Mouse (Mus musculus): Measurements from ENCODE around the gene Ace3. TPM values are rescaled to one million over a fixed set of nuclear protein-coding genes. Genes with fewer than 3 reads are reported as not detected.
A peak's percentile ranks its signal among the peaks of the same experiment; 100 is the strongest.

Ace3 gene
- polyA plus RNA-seq, 1 experiment from 2014 or later, result not detected

- no peak overlapping the region for H3K4me2 ChIP-seq (ENCODE audit: low read length)
- 85% methylated on average over 6 of the region's 6 CpGs for WGBS
Observed at GRCm38 (mm10) chr11:105989446-105989845, 5.0 kb upstream of the Ace3 start.

DNA sequence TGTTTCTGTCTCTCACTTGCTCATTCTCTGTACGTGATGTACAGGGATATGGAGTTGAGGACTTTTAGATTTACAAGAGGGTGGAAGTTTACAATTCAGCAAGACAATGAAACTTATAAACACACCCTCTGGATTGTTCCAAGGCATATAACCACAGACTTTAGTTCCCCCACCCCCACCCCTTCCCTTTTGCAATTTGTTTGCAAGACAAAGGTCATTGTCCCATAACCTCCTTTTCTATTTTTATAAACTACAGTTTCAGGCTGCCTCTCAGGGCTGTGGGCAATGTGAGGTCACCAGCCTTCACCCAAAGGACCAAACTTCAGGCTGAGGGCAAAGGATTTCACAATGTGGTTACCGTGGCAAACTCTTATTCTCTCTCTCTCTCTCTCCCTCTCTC, 4.2 kb upstream of the Ace3 start:
- no peak overlapping the region for H3K4me2 ChIP-seq (ENCODE audit: low read length)
- no peak overlapping the region for H3K9ac ChIP-seq (ENCODE audit: low read length)
- H3K36me3 ChIP-seq (ENCODE audit: control insufficient read depth, insufficient read depth, low read length), result no peaks in the 10 kb centered on the region
- no peaks in the 10 kb centered on the region for H3K4me1 ChIP-seq (replicated peaks; ENCODE audit: control insufficient read depth, insufficient read depth, low read length)
- no peak overlapping the region for H3K27ac ChIP-seq (ENCODE audit: low read depth)
- no peak overlapping the region for H3K4me3 ChIP-seq (ENCODE audit: low read depth, low read length)
- 70% methylated on average over 2 of the region's 2 CpGs for WGBS
- H3K27me3 ChIP-seq (replicated peaks; ENCODE audit: control insufficient read depth, insufficient read depth, low read length), result no peaks in the 10 kb centered on the region
- no peaks in the 10 kb centered on the region for H3K9me3 ChIP-seq (ENCODE audit: control insufficient read depth, low read length)
- DNase-seq (ENCODE audit: low spot score) (no peak), ATAC-seq (replicated peaks; ENCODE audit: low FRiP score, low TSS enrichment, low read depth) (no peak)

More at GRCm38 (mm10) chr11:105989446-105989845, 5.0 kb upstream of the Ace3 start:
- Histone ChIP-seq H3K27me3 (replicated peaks; ENCODE audit: control insufficient read depth, insufficient read depth, low read length) (no peaks in the 10 kb centered on the region), H3K9ac (ENCODE audit: low read length) (no peak overlapping the region), H3K9me3 (ENCODE audit: control insufficient read depth, low read length) (no peaks in the 10 kb centered on the region), H3K27ac (ENCODE audit: low read depth) (no peak overlapping the region), H3K36me3 (ENCODE audit: control insufficient read depth, insufficient read depth, low read length) (no peaks in the 10 kb centered on the region), H3K4me3 (ENCODE audit: low read depth, low read length) (no peak overlapping the region), H3K4me1 (replicated peaks; ENCODE audit: control insufficient read depth, insufficient read depth, low read length) (no peaks in the 10 kb centered on the region)
- ATAC-seq (replicated peaks; ENCODE audit: low FRiP score, low TSS enrichment, low read depth) (no peak), DNase-seq (ENCODE audit: low spot score) (no peak)

DNA sequence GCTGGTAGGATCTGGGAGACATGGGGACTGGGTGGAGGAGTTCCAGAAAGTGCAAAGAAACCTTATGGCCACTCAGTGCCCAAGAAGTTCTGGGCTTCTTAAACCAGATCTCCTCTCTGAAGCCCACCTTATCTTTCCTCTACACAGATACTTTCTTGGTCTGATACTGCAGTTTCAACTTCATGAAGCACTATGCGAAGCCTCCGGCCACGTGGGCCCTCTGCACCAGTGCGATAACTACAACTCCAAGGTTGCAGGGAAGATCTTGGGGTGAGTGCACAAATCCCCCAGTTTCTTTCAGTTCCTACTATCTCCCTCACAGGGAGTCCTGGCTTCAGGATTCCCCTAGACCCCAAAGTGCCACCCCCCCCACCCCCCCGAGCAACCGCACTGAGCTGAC, 5.6 kb downstream of the Ace3 start:
- Histone ChIP-seq H3K9me3 (ENCODE audit: control insufficient read depth, low read length) (no peaks in the 10 kb centered on the region), H3K4me2 (ENCODE audit: low read length) (no peak overlapping the region), H3K27me3 (replicated peaks; ENCODE audit: control insufficient read depth, insufficient read depth, low read length) (no peaks in the 10 kb centered on the region), H3K36me3 (ENCODE audit: control insufficient read depth, insufficient read depth, low read length) (no peaks in the 10 kb centered on the region), H3K9ac (ENCODE audit: low read length) (no peak overlapping the region), H3K4me3 (ENCODE audit: low read depth, low read length) (no peak overlapping the region), H3K4me1 (replicated peaks; ENCODE audit: control insufficient read depth, insufficient read depth, low read length) (no peaks in the 10 kb centered on the region), H3K27ac (ENCODE audit: low read depth) (no peak overlapping the region)
- ATAC-seq (replicated peaks; ENCODE audit: low FRiP score, low TSS enrichment, low read depth) (no peak), DNase-seq (ENCODE audit: low spot score) (no peak)
- 93% methylated on average over 6 of the region's 6 CpGs for WGBS

GRCm38 (mm10) chr11:106001718-106002117, 7.2 kb downstream of the Ace3 start:
- H3K9ac ChIP-seq (ENCODE audit: low read length), result no peak overlapping the region
- H3K4me2 ChIP-seq (ENCODE audit: low read length), result no peak overlapping the region
- DNase-seq (ENCODE audit: low spot score) (no peak), ATAC-seq (replicated peaks; ENCODE audit: low FRiP score, low TSS enrichment, low read depth) (no peak)
- H3K4me1 ChIP-seq (replicated peaks; ENCODE audit: control insufficient read depth, insufficient read depth, low read length), result no peaks in the 10 kb centered on the region; the same call in 1 of the 2 replicates
- H3K27ac ChIP-seq (ENCODE audit: low read depth), result no peak overlapping the region
- no peaks in the 10 kb centered on the region for H3K27me3 ChIP-seq (replicated peaks; ENCODE audit: control insufficient read depth, insufficient read depth, low read length)
- H3K4me3 ChIP-seq (ENCODE audit: low read depth, low read length), result no peak overlapping the region
- WGBS, result 47% methylated on average over 4 of the region's 4 CpGs
- H3K36me3 ChIP-seq (ENCODE audit: control insufficient read depth, insufficient read depth, low read length), result no peaks in the 10 kb centered on the region
- H3K9me3 ChIP-seq (ENCODE audit: control insufficient read depth, low read length), result no peaks in the 10 kb centered on the region

DNA sequence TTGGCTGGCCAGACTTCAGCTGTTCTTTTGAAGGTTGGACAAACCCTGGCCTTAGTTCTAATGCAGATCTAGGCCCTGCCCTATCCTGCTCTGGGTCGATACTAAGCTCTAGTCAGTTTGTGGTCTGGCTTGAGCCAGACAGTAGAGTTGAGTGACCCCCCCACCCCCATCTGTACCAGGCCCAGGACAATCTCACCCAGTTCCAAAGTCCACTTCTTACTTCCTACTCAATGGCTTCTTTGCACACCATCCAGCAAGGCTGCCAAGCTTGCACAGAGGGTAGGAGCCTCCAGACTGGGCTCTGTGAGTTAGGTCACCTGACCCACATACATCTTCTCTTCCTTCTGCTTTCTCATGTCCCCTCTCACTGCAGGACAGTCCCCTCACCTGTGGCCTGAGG, 10.1 kb downstream of the Ace3 start:
- 86% methylated on average over 1 of the region's 1 CpGs for WGBS
- ATAC-seq (replicated peaks; ENCODE audit: low FRiP score, low TSS enrichment, low read depth), result no peak
- Histone ChIP-seq H3K27ac (ENCODE audit: low read depth) (no peak overlapping the region), H3K36me3 (ENCODE audit: control insufficient read depth, insufficient read depth, low read length) (no peaks in the 10 kb centered on the region), H3K27me3 (replicated peaks; ENCODE audit: control insufficient read depth, insufficient read depth, low read length) (no peaks in the 10 kb centered on the region), H3K4me1 (replicated peaks; ENCODE audit: control insufficient read depth, insufficient read depth, low read length) (no peaks in the 10 kb centered on the region; the same call in 1 of the 2 replicates), H3K9ac (ENCODE audit: low read length) (no peak overlapping the region), H3K4me3 (ENCODE audit: low read depth, low read length) (no peak overlapping the region), H3K4me2 (ENCODE audit: low read length) (no peak overlapping the region), H3K9me3 (ENCODE audit: control insufficient read depth, low read length) (no peaks in the 10 kb centered on the region)
- DNase-seq (ENCODE audit: low spot score), result no peak

- Histone ChIP-seq H3K4me3 (ENCODE audit: low read depth, low read length) (no peak overlapping the region), H3K36me3 (ENCODE audit: control insufficient read depth, insufficient read depth, low read length) (no peaks in the 10 kb centered on the region), H3K9ac (ENCODE audit: low read length) (no peak overlapping the region), H3K27me3 (replicated peaks; ENCODE audit: control insufficient read depth, insufficient read depth, low read length) (no peaks in the 10 kb centered on the region), H3K9me3 (ENCODE audit: control insufficient read depth, low read length) (no peaks in the 10 kb centered on the region), H3K27ac (ENCODE audit: low read depth) (no peak overlapping the region), H3K4me2 (ENCODE audit: low read length) (no peak overlapping the region), H3K4me1 (replicated peaks; ENCODE audit: control insufficient read depth, insufficient read depth, low read length) (no peaks in the 10 kb centered on the region; the same call in 1 of the 2 replicates)
- 14% methylated on average over 5 of the region's 5 CpGs for WGBS
- DNase-seq (ENCODE audit: low spot score), result peak; percentile 54
- peak; percentile 45; the same call in 1 of the 2 replicates for ATAC-seq (replicated peaks; ENCODE audit: low FRiP score, low TSS enrichment, low read depth)
Observed at GRCm38 (mm10) chr11:106005970-106006369, 11.5 kb downstream of the Ace3 start.

GRCm38 (mm10) chr11:106007821-106008220, 13.3 kb downstream of the Ace3 start, which contains the start of gene Kcnh6:
Gene Kcnh6 (plus strand): TSS chr11:106008124.
- peak; percentile 95 for DNase-seq (ENCODE audit: low spot score)
- no peak within 1 kb of the TSS for H3K27ac ChIP-seq (ENCODE audit: low read depth)
- H3K9me3 ChIP-seq (ENCODE audit: control insufficient read depth, low read length), result no peaks in the 10 kb centered on the region
- 0 out of 2 replicates have a peak, but pooled peaks have one; percentile 44 for ATAC-seq (replicated peaks; ENCODE audit: low FRiP score, low TSS enrichment, low read depth)
- no peak within 1 kb of the TSS for H3K9ac ChIP-seq (ENCODE audit: low read length)
- 1% methylated on average over 25 of the region's 25 CpGs for WGBS
- 0 out of 2 replicates have a peak, but pooled peaks cover 3% of the 10 kb centered on the region for H3K27me3 ChIP-seq (replicated peaks; ENCODE audit: control insufficient read depth, insufficient read depth, low read length)
- H3K4me1 ChIP-seq (replicated peaks; ENCODE audit: control insufficient read depth, insufficient read depth, low read length), result no peaks in the 10 kb centered on the region; the same call in 1 of the 2 replicates
- H3K4me3 ChIP-seq (ENCODE audit: low read depth, low read length), result peak within 1 kb of the TSS; percentile 23
- H3K36me3 ChIP-seq (ENCODE audit: control insufficient read depth, insufficient read depth, low read length), result no peaks in the 10 kb centered on the region
- peak within 1 kb of the TSS; percentile 53 for H3K4me2 ChIP-seq (ENCODE audit: low read length)

- Histone ChIP-seq H3K27me3 (replicated peaks; ENCODE audit: control insufficient read depth, insufficient read depth, low read length) (0 out of 2 replicates have a peak, but pooled peaks cover 3% of the 10 kb centered on the region), H3K4me3 (ENCODE audit: low read depth, low read length) (no peak overlapping the region), H3K27ac (ENCODE audit: low read depth) (no peak overlapping the region), H3K4me2 (ENCODE audit: low read length) (no peak overlapping the region), H3K9ac (ENCODE audit: low read length) (no peak overlapping the region), H3K9me3 (ENCODE audit: control insufficient read depth, low read length) (no peaks in the 10 kb centered on the region), H3K4me1 (replicated peaks; ENCODE audit: control insufficient read depth, insufficient read depth, low read length) (no peaks in the 10 kb centered on the region), H3K36me3 (ENCODE audit: control insufficient read depth, insufficient read depth, low read length) (no peaks in the 10 kb centered on the region)
- 56% methylated on average over 7 of the region's 7 CpGs for WGBS
- DNase-seq (ENCODE audit: low spot score), result no peak
- ATAC-seq (replicated peaks; ENCODE audit: low FRiP score, low TSS enrichment, low read depth), result no peak
Observed at GRCm38 (mm10) chr11:106012711-106013110, 18.2 kb downstream of the Ace3 start.

DNA sequence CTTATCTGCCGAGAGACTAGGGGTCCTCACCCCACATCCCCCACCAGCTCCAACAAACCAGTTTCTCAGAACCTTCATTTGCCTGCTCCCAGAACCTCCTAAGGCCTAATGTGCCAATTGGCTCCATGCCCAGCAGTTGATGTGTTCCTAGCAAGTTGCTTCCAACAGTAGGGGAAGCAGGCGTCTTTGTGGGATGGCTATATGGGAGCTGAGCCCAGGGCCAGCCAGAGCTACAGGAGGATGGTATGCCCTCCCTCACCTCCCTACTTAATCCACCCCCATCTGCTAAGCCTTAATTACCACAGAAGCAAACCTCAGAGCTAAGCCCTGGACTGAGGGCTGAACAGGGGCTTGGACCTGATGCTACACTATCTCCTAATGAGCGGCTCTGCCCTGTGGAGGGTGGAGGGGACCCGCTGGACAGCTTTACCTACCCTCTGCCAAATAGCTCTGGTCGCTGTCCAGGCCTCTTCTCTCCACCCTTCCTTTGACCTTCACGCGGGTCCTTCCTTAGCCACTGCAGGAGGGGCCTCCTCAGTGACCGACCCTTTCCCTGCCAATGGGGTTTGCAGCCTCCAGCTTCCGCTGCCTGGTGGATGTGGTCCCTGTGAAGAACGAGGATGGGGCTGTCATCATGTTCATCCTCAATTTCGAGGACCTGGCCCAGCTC, 19.2 kb downstream of the Ace3 start:
- H3K4me3 ChIP-seq (ENCODE audit: low read depth, low read length), result no peak overlapping the region
- no peaks in the 10 kb centered on the region for H3K4me1 ChIP-seq (replicated peaks; ENCODE audit: control insufficient read depth, insufficient read depth, low read length)
- ATAC-seq (replicated peaks; ENCODE audit: low FRiP score, low TSS enrichment, low read depth), result no peak
- H3K27ac ChIP-seq (ENCODE audit: low read depth), result no peak overlapping the region
- H3K27me3 ChIP-seq (replicated peaks; ENCODE audit: control insufficient read depth, insufficient read depth, low read length), result 0 out of 2 replicates have a peak, but pooled peaks cover 3% of the 10 kb centered on the region
- H3K9me3 ChIP-seq (ENCODE audit: control insufficient read depth, low read length), result no peaks in the 10 kb centered on the region
- WGBS, result 60% methylated on average over 11 of the region's 11 CpGs
- no peak overlapping the region for H3K9ac ChIP-seq (ENCODE audit: low read length)
- no peak overlapping the region for H3K4me2 ChIP-seq (ENCODE audit: low read length)
- no peaks in the 10 kb centered on the region for H3K36me3 ChIP-seq (ENCODE audit: control insufficient read depth, insufficient read depth, low read length)
- DNase-seq (ENCODE audit: low spot score), result no peak
